Comparison of ENCODE assay signal across 10 mouse cellular contexts in genomic region chr3:145950815-145951130, GRCm38 (mm10). TPM values are rescaled to one million over a fixed set of nuclear protein-coding genes. Genes with fewer than 3 reads are reported as not detected.
A peak's percentile ranks its signal among the peaks of the same experiment; 100 is the strongest.
DNase-seq lines count a peak whose midpoint lies in the region; ATAC-seq and TF ChIP-seq lines count a peak whose summit lies in the region.
"Had no signal": no experiment of that assay in that cellular context is flagged by ENCODE, and none has a peak within 500 bp of the region (broad histone marks: within the 10 kb centered on the region; RNA-seq: fewer than 3 reads in every experiment).

No protein-coding gene starts in this region.

- no peak overlapping the region for H3K9ac ChIP-seq in hindbrain, embryonic 16.5 days (ENCODE audit: low read depth, low read length)
- H3K9ac ChIP-seq in MEL (ENCODE audit: control insufficient read depth, low read depth, low read length, poor library complexity, severe bottlenecking) = peak overlapping the region; percentile 78
- no peak overlapping the region for H3K9ac ChIP-seq in embryonic facial prominence, embryonic 12.5 days
- H3K9ac ChIP-seq in liver, embryonic 13.5 days = 0 out of 2 replicates have a peak overlapping the region, but pooled peaks have one; percentile 28

- no peak for TF ChIP-seq CTCF in MEL (IDR thresholded peaks at IDR 0.05 in 2 of 3, conservative IDR thresholded peaks at IDR 0.05 in 1 of 3; ENCODE audit: control insufficient read depth in 1 of 3, insufficient read depth in 1 of 3, low read depth in 2 of 3, low read length in 3 of 3, poor library complexity in 1 of 3, severe bottlenecking in 1 of 3)

- no peak for TF ChIP-seq EP300 in MEL (IDR thresholded peaks at IDR 0.05; ENCODE audit: low read depth in 1 of 2, low read length in 2 of 2)

- H3K4me3 ChIP-seq in hindbrain, embryonic 10.5 days = peak overlapping the region; percentile 34; the same call in 1 of the 2 replicates
- no peak overlapping the region for H3K4me3 ChIP-seq in hindbrain, embryonic 16.5 days (ENCODE audit: low read length)
- peak overlapping the region; percentile 27 to 54 for H3K4me3 ChIP-seq in MEL (ENCODE audit: control insufficient read depth in 1 of 2, insufficient read depth in 1 of 2, low read depth in 2 of 2, low read length in 2 of 2)
- H3K4me3 ChIP-seq in embryonic facial prominence, embryonic 12.5 days = no peak overlapping the region
- H3K4me3 ChIP-seq in liver, embryonic 13.5 days (replicated peaks) = peak overlapping the region; percentile 43

- DNase-seq in hindbrain, embryonic 10.5 days (ENCODE audit: low spot score) = no peak
- no peak for DNase-seq in MEL (ENCODE audit: low read depth, low spot score)
- no peak for DNase-seq in liver, embryonic 13.5 days
- no peak for DNase-seq in right cerebral cortex, postnatal 4 days
- no peak for DNase-seq in cerebellum, adult 9-10 months
- DNase-seq: gastrocnemius, postnatal 10 days; kidney, postnatal 10 days; spleen, adult 18-20 months had no signal

- peaks cover 12% of the 10 kb centered on the region for H3K4me1 ChIP-seq in hindbrain, embryonic 10.5 days (replicated peaks)
- peaks cover 4% of the 10 kb centered on the region for H3K4me1 ChIP-seq in hindbrain, embryonic 16.5 days (ENCODE audit: control insufficient read depth, insufficient read depth, low read depth, low read length)
- H3K4me1 ChIP-seq in MEL (ENCODE audit: control insufficient read depth in 1 of 2, insufficient read depth in 2 of 2, low read length in 2 of 2) = peaks cover 8 to 50% of the 10 kb centered on the region in 2 experiments
- H3K4me1 ChIP-seq in embryonic facial prominence, embryonic 12.5 days = peaks cover 7% of the 10 kb centered on the region
- peaks cover 38% of the 10 kb centered on the region for H3K4me1 ChIP-seq in liver, embryonic 13.5 days (replicated peaks)

- TF ChIP-seq POLR2A in MEL (IDR thresholded peaks at IDR 0.05; ENCODE audit: control insufficient read depth in 1 of 2, insufficient read depth in 1 of 2, low read depth in 1 of 2, low read length in 2 of 2, poor library complexity in 1 of 2) = peak in 1 of 2 experiments; percentile 31; a peak in 1 of 4 replicates

- no peak overlapping the region; the same call in 1 of the 2 replicates for H3K4me2 ChIP-seq in hindbrain, embryonic 16.5 days (ENCODE audit: low read length)
- H3K4me2 ChIP-seq in embryonic facial prominence, embryonic 12.5 days (replicated peaks) = peak overlapping the region; percentile 42; the same call in 1 of the 2 replicates
- peak overlapping the region; percentile 68 for H3K4me2 ChIP-seq in liver, embryonic 13.5 days

- H3K36me3 ChIP-seq in hindbrain, embryonic 10.5 days = no peaks in the 10 kb centered on the region
- no peaks in the 10 kb centered on the region for H3K36me3 ChIP-seq in hindbrain, embryonic 16.5 days (ENCODE audit: control insufficient read depth, insufficient read depth, low read length)
- H3K36me3 ChIP-seq in MEL (ENCODE audit: control insufficient read depth in 1 of 2, insufficient read depth in 2 of 2, low read length in 2 of 2) = peaks cover 0 to 42% of the 10 kb centered on the region in 2 experiments; a peak in 2 of 4 replicates
- 0 out of 2 replicates have a peak, but pooled peaks cover under 1% of the 10 kb centered on the region for H3K36me3 ChIP-seq in embryonic facial prominence, embryonic 12.5 days
- no peaks in the 10 kb centered on the region for H3K36me3 ChIP-seq in liver, embryonic 13.5 days

- 56% methylated on average over 5 of the region's 5 CpGs for WGBS in hindbrain, embryonic 10.5 days
- WGBS in hindbrain, embryonic 16.5 days = 51% methylated on average over 5 of the region's 5 CpGs
- WGBS in embryonic facial prominence, embryonic 12.5 days = 47% methylated on average over 5 of the region's 5 CpGs
- WGBS in liver, embryonic 13.5 days (ENCODE audit: insufficient replicate concordance) = 8% methylated on average over 5 of the region's 5 CpGs

- ATAC-seq in hindbrain, embryonic 16.5 days = no peak
- no peak for ATAC-seq in embryonic facial prominence, embryonic 12.5 days (ENCODE audit: insufficient number of reproducible peaks, insufficient read depth, low FRiP score, low TSS enrichment)
- no peak for ATAC-seq in liver, embryonic 13.5 days (ENCODE audit: low read depth)

- TF ChIP-seq RAD21 in MEL (IDR thresholded peaks at IDR 0.05; ENCODE audit: low read depth, low read length) = no peak

- peaks cover 8% of the 10 kb centered on the region for H3K27me3 ChIP-seq in hindbrain, embryonic 10.5 days (ENCODE audit: insufficient read depth, poor library complexity, severe bottlenecking)
- H3K27me3 ChIP-seq in hindbrain, embryonic 16.5 days (replicated peaks; ENCODE audit: control insufficient read depth, insufficient read depth, low read length) = 0 out of 2 replicates have a peak, but pooled peaks cover 4% of the 10 kb centered on the region
- H3K27me3 ChIP-seq in MEL (ENCODE audit: control insufficient read depth in 1 of 2, insufficient read depth in 2 of 2, low read length in 2 of 2) = no peaks in the 10 kb centered on the region
- H3K27me3 ChIP-seq in embryonic facial prominence, embryonic 12.5 days = no peaks in the 10 kb centered on the region
- H3K27me3 ChIP-seq in liver, embryonic 13.5 days = no peaks in the 10 kb centered on the region

- no peaks in the 10 kb centered on the region for H3K9me3 ChIP-seq in hindbrain, embryonic 10.5 days
- no peaks in the 10 kb centered on the region for H3K9me3 ChIP-seq in hindbrain, embryonic 16.5 days (ENCODE audit: control insufficient read depth, low read length)
- no peaks in the 10 kb centered on the region for H3K9me3 ChIP-seq in MEL (replicated peaks; ENCODE audit: insufficient read depth, low read length)
- H3K9me3 ChIP-seq in embryonic facial prominence, embryonic 12.5 days = no peaks in the 10 kb centered on the region
- no peaks in the 10 kb centered on the region for H3K9me3 ChIP-seq in liver, embryonic 13.5 days (replicated peaks)

- H3K27ac ChIP-seq in hindbrain, embryonic 10.5 days = no peak overlapping the region
- H3K27ac ChIP-seq in hindbrain, embryonic 16.5 days (ENCODE audit: low read depth, low read length) = no peak overlapping the region
- H3K27ac ChIP-seq in MEL (ENCODE audit: control insufficient read depth, low read depth, low read length) = peak overlapping the region; percentile 100
- H3K27ac ChIP-seq in embryonic facial prominence, embryonic 12.5 days = no peak overlapping the region
- no peak overlapping the region for H3K27ac ChIP-seq in liver, embryonic 13.5 days

- no peaks in the 10 kb centered on the region; the same call in 1 of the 2 replicates for H3K79me2 ChIP-seq in MEL (ENCODE audit: control insufficient read depth, insufficient read depth, low read length, poor library complexity)

TF ChIP-seq in MEL, 35 proteins besides CTCF, POLR2A, EP300 and RAD21 (continues in another document):
- TF ChIP-seq TCF12 (IDR thresholded peaks at IDR 0.05; ENCODE audit: low read depth, low read length) (no peak), SMC3 (IDR thresholded peaks at IDR 0.05; ENCODE audit: low read depth, low read length) (no peak), MEF2A (IDR thresholded peaks at IDR 0.05; ENCODE audit: extremely low read depth, insufficient replicate concordance, low read depth, low read length, poor library complexity, severe bottlenecking) (no peak), GATA1 (IDR thresholded peaks at IDR 0.05; ENCODE audit: low read depth, low read length) (no peak; the same call in 1 of the 2 replicates), POLR2AphosphoS5 (IDR thresholded peaks at IDR 0.05; ENCODE audit: borderline replicate concordance, low read depth, low read length) (no peak), USF1 (IDR thresholded peaks at IDR 0.05; ENCODE audit: low read depth, low read length) (no peak), TBP (IDR thresholded peaks at IDR 0.05; ENCODE audit: low read depth, low read length) (peak; percentile 87), MXI1 (IDR thresholded peaks at IDR 0.05; ENCODE audit: low read depth, low read length) (no peak), JUND (IDR thresholded peaks at IDR 0.05; ENCODE audit: low read depth, low read length) (no peak), ETS1 (IDR thresholded peaks at IDR 0.05; ENCODE audit: low read depth, low read length) (no peak; the same call in 1 of the 2 replicates), UBTF (IDR thresholded peaks at IDR 0.05; ENCODE audit: borderline replicate concordance, insufficient read depth, low read depth, low read length) (no peak), E2F4 (IDR thresholded peaks at IDR 0.05; ENCODE audit: borderline replicate concordance, low read depth, low read length) (no peak)

RNA-seq across cellular contexts. Expression of gene 2410004B18Rik, which starts 13.0 kb away (rescaled TPM):
- polyA plus RNA-seq in hindbrain, embryonic 10.5 days (2016; fragmentation: Nextera tagmentation; extraction: Ambion mirVana) = 54.7 and 56.4 TPM in 2 replicates
- polyA plus RNA-seq in hindbrain, embryonic 16.5 days (2015; fragmentation: Nextera tagmentation; extraction: Ambion mirVana) = 74.9 and 88.9 TPM in 2 replicates
- total RNA-seq in MEL (2012; rRNA removed) = 32.1 and 32.3 TPM in 2 replicates
- 10 to 100 TPM in 1 of 2 experiments, not detected in 1; 42.3 TPM for polyA plus RNA-seq in MEL (2012; ENCODE audit: insufficient read depth in 1 of 2, insufficient read length in 2 of 2, low read depth in 1 of 2, low replicate concordance in 2 of 2, missing spikeins in 1 of 2)
- 50.4 and 54.2 TPM in 2 replicates for polyA plus RNA-seq in embryonic facial prominence, embryonic 12.5 days (2016; fragmentation: Nextera tagmentation; extraction: Ambion mirVana)
- 20.6 and 25.4 TPM in 2 replicates for polyA plus RNA-seq in liver, embryonic 13.5 days (2015; fragmentation: Nextera tagmentation; extraction: Ambion mirVana)

RNA-seq across cellular contexts. Expression of gene Bcl10, which starts 28.2 kb away (rescaled TPM):
- polyA plus RNA-seq in hindbrain, embryonic 10.5 days (2016; fragmentation: Nextera tagmentation; extraction: Ambion mirVana) = 48.4 and 48.5 TPM in 2 replicates
- 33.6 and 33.7 TPM in 2 replicates for polyA plus RNA-seq in hindbrain, embryonic 16.5 days (2015; fragmentation: Nextera tagmentation; extraction: Ambion mirVana)
- total RNA-seq in MEL (2012; rRNA removed) = 25.0 and 28.0 TPM in 2 replicates
- polyA plus RNA-seq in MEL (2012; ENCODE audit: insufficient read depth in 1 of 2, insufficient read length in 2 of 2, low read depth in 1 of 2, low replicate concordance in 2 of 2, missing spikeins in 1 of 2) = 10 to 100 TPM in 1 of 2 experiments, not detected in 1; 30.4 TPM
- 44.9 and 52.7 TPM in 2 replicates for polyA plus RNA-seq in embryonic facial prominence, embryonic 12.5 days (2016; fragmentation: Nextera tagmentation; extraction: Ambion mirVana)
- 21.4 and 24.8 TPM in 2 replicates for polyA plus RNA-seq in liver, embryonic 13.5 days (2015; fragmentation: Nextera tagmentation; extraction: Ambion mirVana)

RNA-seq across cellular contexts. Expression of gene Syde2, which starts 36.9 kb away (rescaled TPM):
- polyA plus RNA-seq in hindbrain, embryonic 10.5 days (2016; fragmentation: Nextera tagmentation; extraction: Ambion mirVana) = 0.92 and 1.3 TPM in 2 replicates
- polyA plus RNA-seq in hindbrain, embryonic 16.5 days (2015; fragmentation: Nextera tagmentation; extraction: Ambion mirVana) = 0.28 and 0.56 TPM in 2 replicates
- 24.1 and 25.4 TPM in 2 replicates for total RNA-seq in MEL (2012; rRNA removed)
- polyA plus RNA-seq in MEL (2012; ENCODE audit: insufficient read depth in 1 of 2, insufficient read length in 2 of 2, low read depth in 1 of 2, low replicate concordance in 2 of 2, missing spikeins in 1 of 2) = 10 to 100 TPM in 1 of 2 experiments, not detected in 1; 12.4 TPM
- 2.9 and 3.0 TPM in 2 replicates for polyA plus RNA-seq in embryonic facial prominence, embryonic 12.5 days (2016; fragmentation: Nextera tagmentation; extraction: Ambion mirVana)
- polyA plus RNA-seq in liver, embryonic 13.5 days (2015; fragmentation: Nextera tagmentation; extraction: Ambion mirVana) = 0.35 and 0.63 TPM in 2 replicates

Comparison
In these comparisons a context has a peak if more than half of its experiments do, and no peak if none do; other contexts are left out.
1. H3K4me3 ChIP-seq: peak in hindbrain, embryonic 10.5 days (single experiment), MEL (2 of 2) and liver, embryonic 13.5 days (single experiment); none in hindbrain, embryonic 16.5 days (single experiment) and embryonic facial prominence, embryonic 12.5 days (single experiment).
2. H3K9ac ChIP-seq: peak in MEL (single experiment) and liver, embryonic 13.5 days (single experiment); none in hindbrain, embryonic 16.5 days (single experiment) and embryonic facial prominence, embryonic 12.5 days (single experiment).